Mouse (Mus musculus) cerebellum, postnatal 14 days (tissue): ENCODE measurements at regions not wholly inside any gene's neighbourhood (a gene's known extent, or its start where the extent isn't known, plus 50 kb on each side); places are given as distances from the start of the nearest gene placed in this dataset.

ENCODE experiments used
- DNase-seq, 2 experiments: peaks; one replicate each; pipeline ENCODE4 v3.0.0; 2021; ENCODE audit warnings: mixed read lengths in 2 of 2

DNA sequence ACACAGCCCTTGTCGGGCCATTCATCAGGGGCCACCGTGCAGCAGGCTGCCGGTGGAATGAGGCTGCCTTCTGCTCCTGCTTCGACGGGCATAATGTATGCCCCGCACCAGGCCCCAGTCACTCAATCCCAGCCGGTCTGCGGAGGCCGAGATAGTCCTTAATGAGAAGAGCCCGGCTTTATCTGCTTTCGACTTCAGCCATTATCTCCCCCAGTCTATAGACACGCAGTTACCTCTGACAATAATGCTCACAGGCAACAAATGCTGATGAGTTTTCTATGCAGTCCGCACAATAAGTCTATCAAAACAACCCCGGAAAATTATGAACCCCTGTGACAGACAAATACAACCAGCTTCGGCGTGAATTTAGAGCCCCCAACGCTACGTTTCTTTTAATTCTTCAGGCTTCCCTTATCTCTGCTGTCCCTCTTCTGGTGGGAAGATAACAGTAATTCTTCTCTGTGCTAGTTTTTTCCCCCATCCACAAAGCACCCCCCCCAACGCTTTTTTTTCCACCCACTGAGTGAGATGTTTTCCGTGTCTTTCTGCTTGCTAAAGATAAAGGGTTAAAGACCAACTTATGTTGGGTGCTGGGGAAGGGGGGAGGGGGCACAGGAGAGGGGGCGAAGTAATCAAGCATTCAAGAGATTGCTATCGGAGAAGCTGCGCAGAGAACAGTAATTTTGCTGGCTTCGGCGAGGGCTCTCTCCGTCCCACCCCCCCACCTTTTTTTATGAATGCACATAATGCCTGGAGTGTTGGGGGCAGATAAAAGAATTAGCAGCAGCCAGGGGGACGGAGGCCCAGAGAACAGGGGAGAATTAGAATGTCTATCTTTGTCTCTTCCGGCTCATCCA is 117.8 kb downstream of the Mrm1 start:
- no peak for DNase-seq

DNA sequence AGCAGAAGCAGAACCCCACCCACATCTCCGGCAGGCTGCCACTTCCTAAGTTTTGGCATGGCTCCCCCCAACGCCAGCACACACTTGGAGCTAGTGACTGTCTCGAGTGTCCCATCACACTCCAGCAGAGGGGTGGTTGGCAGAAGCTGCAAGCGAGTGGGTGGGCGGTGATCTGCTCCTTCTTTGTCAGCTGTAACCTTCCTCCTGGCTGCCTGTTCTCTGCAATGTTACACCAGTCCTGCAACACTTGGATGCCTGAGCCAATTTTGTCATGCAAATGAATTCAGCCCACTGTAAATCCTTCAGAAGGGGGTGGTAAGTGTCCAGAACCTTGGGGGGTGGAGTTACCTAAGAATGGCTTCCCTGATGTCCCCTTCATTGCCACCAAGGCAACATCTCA is 121.8 kb downstream of the Mrm1 start:
- DNase-seq: no peak

DNA sequence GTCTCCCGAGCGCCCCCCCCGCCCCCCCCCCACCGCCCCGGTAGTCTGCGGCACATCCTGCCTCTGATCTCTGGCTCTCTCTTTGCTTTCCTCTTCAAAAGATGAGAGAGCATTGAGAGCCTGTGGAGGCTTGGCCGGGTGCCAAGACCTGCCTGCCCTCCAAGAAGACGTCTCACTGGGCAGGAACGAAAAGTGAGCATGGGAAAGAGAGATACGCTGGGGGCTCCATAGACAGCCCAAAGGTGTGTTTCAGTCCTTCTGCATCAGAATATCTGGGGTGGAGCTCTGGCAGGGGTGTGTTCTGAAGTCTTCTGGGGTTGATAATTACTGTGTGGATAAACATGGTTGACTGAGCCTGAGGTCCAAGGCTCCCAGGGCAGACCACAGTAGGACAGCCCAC is 126.7 kb downstream of the Mrm1 start:
- peak; percentile 40 to 46 for DNase-seq

GRCm38 (mm10) chr11:84691410-84692148 is 127.7 kb downstream of the Mrm1 start:
- no peak for DNase-seq

GRCm38 (mm10) chr11:84686473-84686872 is 132.8 kb downstream of the Mrm1 start:
- no peak for DNase-seq

GRCm38 (mm10) chr11:84684325-84684724 is 135.0 kb downstream of the Mrm1 start:
- no peak for DNase-seq

DNA sequence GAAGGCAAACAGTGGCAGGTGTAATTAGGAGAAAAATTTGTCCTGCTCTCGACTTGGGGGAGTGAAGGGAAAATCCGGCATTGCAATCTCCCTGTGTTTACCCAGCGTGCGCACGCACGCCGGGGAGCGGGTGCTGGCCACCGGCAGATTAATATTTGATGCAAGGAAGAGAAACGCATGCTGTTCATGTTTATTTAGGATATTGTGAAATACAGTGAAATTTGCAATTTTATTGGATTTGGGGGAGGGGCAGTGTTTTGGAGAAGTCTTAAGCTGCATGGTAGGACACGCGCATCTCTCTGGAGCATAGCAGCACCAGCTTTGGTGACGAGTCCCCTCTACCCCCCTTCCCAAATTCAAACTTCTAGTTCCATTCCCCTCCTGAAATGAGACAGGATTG is 136.4 kb downstream of the Mrm1 start:
- DNase-seq: no peak

DNA sequence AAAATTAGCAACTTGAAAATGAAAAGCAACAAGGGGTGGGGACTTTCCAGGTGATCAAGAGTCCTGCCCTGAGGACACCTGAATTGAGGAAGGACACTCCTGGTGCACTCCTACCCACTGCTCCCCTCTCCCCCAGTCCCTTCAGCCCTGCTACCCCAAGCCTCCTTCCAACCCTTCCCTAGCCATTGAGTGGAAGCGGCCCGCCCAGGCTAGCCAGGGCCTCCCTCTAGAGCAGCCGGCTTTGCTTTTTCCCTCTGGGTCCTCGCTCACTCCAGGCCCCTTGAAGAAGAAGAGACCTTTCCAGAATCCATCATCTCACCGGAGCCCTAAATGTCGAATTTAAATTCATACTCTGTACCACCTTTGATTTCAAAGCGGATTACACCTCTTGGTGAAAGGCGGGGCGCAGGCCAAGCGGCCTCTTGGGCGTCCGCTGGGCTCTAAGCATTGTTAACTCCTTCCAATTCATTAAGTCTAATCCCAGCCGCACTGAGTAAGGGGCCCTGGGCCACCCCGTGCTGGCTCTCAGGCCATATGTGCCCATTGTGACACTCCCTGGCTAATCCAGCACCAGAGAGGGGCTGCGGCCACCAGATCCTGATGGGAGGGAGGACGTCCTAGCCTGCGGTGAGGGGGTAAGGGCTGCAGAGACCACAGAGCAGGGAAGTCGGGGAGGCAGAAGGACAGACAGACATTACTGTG is 142.8 kb downstream of the Mrm1 start:
- no peak for DNase-seq

DNA sequence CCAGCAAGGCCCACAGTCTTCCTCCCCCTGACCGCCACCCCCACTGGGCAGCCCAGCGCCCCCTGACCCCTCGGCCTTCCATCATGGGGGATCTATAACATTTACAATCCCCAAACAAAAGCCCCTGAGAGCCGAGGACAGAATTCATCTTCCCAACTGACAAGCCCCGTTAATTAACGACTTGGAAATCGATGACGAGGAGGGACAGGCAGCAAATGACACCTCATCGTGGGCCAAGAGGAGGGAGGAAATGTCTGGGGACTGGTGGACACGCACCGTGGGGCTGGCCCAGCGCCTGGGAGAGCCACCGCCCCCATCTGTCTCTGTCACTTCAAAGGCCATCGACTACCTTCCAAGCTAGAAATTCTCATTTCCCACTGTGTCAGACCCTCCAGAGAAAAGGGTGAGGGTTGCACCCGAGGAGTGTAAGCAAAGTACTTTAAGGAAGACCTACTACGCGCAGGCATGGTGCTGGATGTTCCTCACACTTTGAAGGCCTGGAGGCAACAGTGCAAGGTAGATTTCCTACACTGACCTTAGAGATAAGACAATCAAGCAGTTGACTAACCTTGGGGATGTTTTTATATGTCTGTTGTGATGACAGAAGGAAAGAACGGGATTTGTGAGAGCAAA is 146.4 kb downstream of the Mrm1 start:
- peak; percentile 45 to 46 for DNase-seq

GRCm38 (mm10) chr11:84671585-84671984 is 146.2 kb upstream of the Lhx1 start:
- peak; percentile 23 to 38 for DNase-seq

- no peak for DNase-seq
Observed at GRCm38 (mm10) chr11:84667711-84668110, 142.4 kb upstream of the Lhx1 start.

GRCm38 (mm10) chr11:84664258-84664657 is 138.9 kb upstream of the Lhx1 start:
- no peak for DNase-seq

- no peak for DNase-seq
Observed at GRCm38 (mm10) chr11:84661981-84662380, 136.6 kb upstream of the Lhx1 start.

GRCm38 (mm10) chr11:84660877-84661276 is 135.5 kb upstream of the Lhx1 start:
- DNase-seq: no peak

DNA sequence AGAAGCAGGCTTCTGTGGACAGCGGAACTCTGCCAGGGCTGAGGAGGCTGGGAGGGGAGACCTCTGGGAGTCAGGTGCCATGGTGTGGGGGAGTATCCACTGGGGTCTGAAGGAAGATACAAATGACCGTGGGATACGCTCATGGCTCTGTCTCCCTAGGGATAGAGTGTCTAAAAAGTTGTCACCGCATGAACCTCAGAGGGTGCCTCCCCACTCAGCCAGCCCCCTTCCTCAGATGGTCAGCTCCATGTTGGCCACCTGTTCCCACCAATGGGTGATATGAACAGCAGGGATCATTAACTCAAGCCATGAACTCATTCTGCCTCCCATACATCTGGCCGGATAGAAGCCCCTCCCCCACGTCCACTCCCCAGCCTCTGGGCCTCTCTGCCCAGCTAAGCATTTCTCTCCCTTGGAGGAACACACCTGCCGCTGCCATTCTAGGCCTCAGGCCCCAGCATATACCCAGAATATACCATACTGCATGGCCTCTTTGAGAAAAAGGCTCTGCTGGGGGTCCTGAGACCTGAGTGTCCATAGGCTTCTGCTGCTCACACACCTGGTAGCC is 134.1 kb upstream of the Lhx1 start:
- DNase-seq: no peak

- no peak for DNase-seq
Observed at GRCm38 (mm10) chr11:84653481-84653880, 128.1 kb upstream of the Lhx1 start.

- no peak for DNase-seq
Observed at GRCm38 (mm10) chr11:84648899-84649298, 123.6 kb upstream of the Lhx1 start.

DNA sequence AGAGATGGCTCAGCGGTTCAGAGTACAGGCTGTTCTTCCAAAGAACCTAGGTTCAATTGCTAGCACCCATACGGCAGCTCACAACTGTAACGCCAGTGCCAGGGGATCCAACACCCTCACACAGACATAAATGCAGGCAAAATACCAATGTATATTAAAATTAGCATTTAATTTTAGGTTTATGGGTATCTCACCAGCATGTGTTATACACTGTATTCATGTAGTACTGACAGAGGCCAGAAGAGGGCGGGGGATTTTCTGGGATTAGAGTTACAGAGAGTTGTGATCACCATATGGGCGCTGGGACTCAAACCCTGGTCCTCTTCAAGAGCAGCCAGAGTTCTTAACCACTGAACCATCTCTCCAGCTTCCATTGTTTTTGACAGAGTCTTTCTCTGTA is 121.8 kb upstream of the Lhx1 start:
- DNase-seq: no peak

DNA sequence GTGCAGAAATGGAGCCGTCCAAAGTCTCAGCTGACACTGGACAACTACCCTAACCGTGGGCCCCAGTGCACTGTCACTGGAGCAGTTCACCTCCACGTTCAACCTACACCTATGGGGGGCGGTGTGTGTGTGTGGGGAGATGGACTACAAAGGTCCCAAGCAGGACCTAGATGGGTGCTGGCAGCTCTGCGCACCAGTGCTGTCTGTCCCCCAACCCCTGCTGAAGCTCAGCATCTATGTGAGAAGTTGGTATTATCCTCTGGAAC is 117.7 kb upstream of the Lhx1 start:
- DNase-seq: no peak

DNA sequence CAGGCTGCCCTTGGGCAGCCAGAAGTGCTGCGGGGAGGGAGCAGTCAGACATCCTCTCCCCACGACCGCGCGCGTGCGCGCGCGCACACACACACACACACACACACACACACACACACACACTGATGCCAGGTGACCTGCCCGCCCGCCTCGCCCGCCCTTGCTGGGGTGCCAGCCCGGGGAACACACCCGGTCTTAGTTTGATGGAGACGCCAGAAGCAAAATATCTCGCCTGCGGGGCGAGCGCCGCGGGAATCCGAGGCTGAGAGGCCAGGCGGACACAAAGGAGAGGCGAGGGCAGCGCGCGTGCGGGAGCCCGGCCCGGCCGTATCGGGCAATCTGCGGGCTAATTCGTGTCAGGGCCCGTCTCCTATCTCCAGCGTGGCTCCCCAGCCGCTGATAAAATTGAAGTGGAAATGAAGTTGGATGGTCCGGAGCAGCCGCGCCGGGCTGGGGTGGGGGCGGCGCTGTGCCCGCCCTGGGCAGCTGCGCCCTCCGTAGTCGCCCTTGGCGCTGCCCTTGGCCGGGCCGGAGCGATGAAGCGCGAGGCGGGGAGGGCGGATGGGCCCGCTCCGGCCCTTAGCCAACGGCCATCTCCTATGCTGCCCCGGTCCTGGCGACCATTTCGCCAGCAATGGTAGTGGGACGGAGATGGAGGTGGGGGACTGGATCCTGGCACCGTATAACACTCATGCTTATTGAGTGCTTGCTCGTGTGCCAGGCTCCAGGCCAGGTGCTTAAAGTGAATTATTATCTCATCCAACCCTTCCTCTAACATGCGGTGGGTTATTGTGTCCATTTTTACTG is 117.2 kb upstream of the Lhx1 start:
- peak; percentile 78 to 82 for DNase-seq

- peak; percentile 49 to 64 for DNase-seq
Observed at GRCm38 (mm10) chr11:84641601-84642000, 116.3 kb upstream of the Lhx1 start.

DNA sequence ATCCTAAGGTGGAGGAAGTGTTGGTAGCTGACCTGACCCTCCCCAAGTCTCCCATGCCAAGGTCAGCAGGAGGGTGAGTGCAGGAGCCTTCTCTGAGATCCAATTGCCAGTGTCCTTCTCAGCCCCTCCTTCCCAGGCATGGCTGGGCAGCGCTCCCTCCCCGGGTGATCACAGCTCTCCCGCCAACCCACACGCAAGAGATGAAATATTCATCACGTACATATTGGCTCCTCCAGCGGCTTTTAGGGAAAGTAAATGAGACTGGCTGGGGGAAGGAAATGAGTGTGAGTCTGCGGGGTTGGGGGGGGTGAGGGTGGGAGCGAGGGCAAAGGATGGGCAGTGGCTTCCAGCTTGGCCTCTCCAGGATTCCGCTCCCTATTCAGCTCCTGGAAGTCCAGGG is 113.0 kb upstream of the Lhx1 start:
- no peak for DNase-seq
